Mouse (Mus musculus) urinary bladder, postnatal 36 days (tissue): ENCODE measurements around the gene Mief2.

ENCODE experiments used
- DNase-seq, 2 experiments: peaks; one replicate each; pipeline ENCODE4 v3.0.0; 2022; ENCODE audit warnings: low spot score in 2 of 2, mixed read lengths in 1 of 2

Gene Mief2

GRCm38 (mm10) chr11:60728260-60728761 lies at the start of gene Mief2:
TSS of gene Mief2 (plus strand) at chr11:60728398.
- peak; percentile 90 to 94 for DNase-seq

GRCm38 (mm10) chr11:60696165-60696564 lies 32.0 kb upstream of the Mief2 start:
- DNase-seq = no peak

GRCm38 (mm10) chr11:60697561-60697960 lies 30.6 kb upstream of the Mief2 start:
- DNase-seq = no peak

GRCm38 (mm10) chr11:60698806-60699523 lies 29.2 kb upstream of the Mief2 start:
- DNase-seq = peak; percentile 50 to 79

- peak; percentile 75 to 84 for DNase-seq
Measured at GRCm38 (mm10) chr11:60699524-60700075, 28.6 kb upstream of the Mief2 start, which contains the start of gene Llgl1. TSS of gene Llgl1 (plus strand) at chr11:60699723.

GRCm38 (mm10) chr11:60700320-60701185 lies 27.6 kb upstream of the Mief2 start:
- DNase-seq = peak in 1 of 2 experiments; percentile 0

- DNase-seq = peak in 1 of 2 experiments; percentile 0
Measured at GRCm38 (mm10) chr11:60701611-60702010, 26.6 kb upstream of the Mief2 start.

- peak in 1 of 2 experiments; percentile 28 for DNase-seq
Measured at GRCm38 (mm10) chr11:60703131-60703530, 25.1 kb upstream of the Mief2 start.

- peak in 1 of 2 experiments; percentile 0 for DNase-seq
Measured at GRCm38 (mm10) chr11:60704023-60704880, 23.9 kb upstream of the Mief2 start.

GRCm38 (mm10) chr11:60705255-60705654 lies 22.9 kb upstream of the Mief2 start:
- DNase-seq = no peak

- DNase-seq = no peak
Measured at GRCm38 (mm10) chr11:60706076-60706475, 22.1 kb upstream of the Mief2 start.

- peak in 1 of 2 experiments; percentile 1 for DNase-seq
Measured at GRCm38 (mm10) chr11:60706696-60707480, 21.3 kb upstream of the Mief2 start.

GRCm38 (mm10) chr11:60707672-60708071 lies 20.5 kb upstream of the Mief2 start:
- peak; percentile 90 to 94 for DNase-seq

- no peak for DNase-seq
Measured at GRCm38 (mm10) chr11:60708631-60709030, 19.6 kb upstream of the Mief2 start.

- DNase-seq = peak in 1 of 2 experiments; percentile 0
Measured at GRCm38 (mm10) chr11:60709481-60710465, 18.4 kb upstream of the Mief2 start.

GRCm38 (mm10) chr11:60711218-60711617 lies 17.0 kb upstream of the Mief2 start:
- DNase-seq = no peak

- no peak for DNase-seq
Measured at GRCm38 (mm10) chr11:60712040-60712439, 16.2 kb upstream of the Mief2 start.

GRCm38 (mm10) chr11:60712639-60713255 lies 15.5 kb upstream of the Mief2 start:
- no peak for DNase-seq

GRCm38 (mm10) chr11:60715833-60716232 lies 12.4 kb upstream of the Mief2 start:
- DNase-seq = no peak
